Mouse (Mus musculus) gastrocnemius, adult 2 months (tissue): ENCODE results near the gene Trpm4. TPM values are rescaled to one million over a fixed set of nuclear protein-coding genes. Genes with fewer than 3 reads are reported as not detected.

Source experiments
- DNase-seq: peaks from one replicate; pipeline ENCODE4 v3.0.0; 2022
- H3K27ac ChIP-seq: fragments of 200-600 bp; 2 replicates; pipeline ENCODE4 v1.8.1; 2022; ENCODE audit warnings: mild to moderate bottlenecking
- H3K4me3 ChIP-seq: fragments of 200-600 bp; 2 replicates; pipeline ENCODE4 v1.8.1; 2022; ENCODE audit warnings: mild to moderate bottlenecking, moderate library complexity
- CTCF ChIP-seq: fragments of 200-600 bp; IDR thresholded peaks from 2 replicates; pipeline ENCODE4 v1.8.1; 2022; ENCODE audit warnings: antibody characterized with exemption, mild to moderate bottlenecking, moderate library complexity
- intact Hi-C: fragments of 180-260 bp; cut with DNase I; formaldehyde crosslinking; loops from one replicate; pipeline ENCODE4 v1.15.1; 2025
- total RNA-seq, 2 experiments: library from RNA; stranded (reverse); gene quantifications; 2 replicates each; pipeline ENCODE4 v1.2.3; 2021

Trpm4 gene
- total RNA-seq, 2 experiments from 2014 or later, result 33.9 to 34.7 TPM

- DNase-seq, result no peak
- Histone ChIP-seq H3K27ac (no peak overlapping the region), H3K4me3 (no peak overlapping the region)
- peak; percentile 36 for TF ChIP-seq CTCF
- intact Hi-C loops, result no loop called here
These were observed 7.8 kb downstream of the Trpm4 start for GRCm38 (mm10) chr7:45325800-45326199.

GRCm38 (mm10) chr7:45323069-45323468 is 10.5 kb downstream of the Trpm4 start:
- DNase-seq, result no peak
- H3K27ac ChIP-seq, result no peak overlapping the region
- H3K4me3 ChIP-seq, result no peak overlapping the region
- no peak for TF ChIP-seq CTCF
- intact Hi-C loops, result no loop called here

- DNase-seq, result no peak
- Histone ChIP-seq H3K4me3 (no peak overlapping the region), H3K27ac (no peak overlapping the region)
- no peak for TF ChIP-seq CTCF
- intact Hi-C loops, result no loop called here
These were observed 11.3 kb downstream of the Trpm4 start for GRCm38 (mm10) chr7:45322245-45322644.

- no peak for TF ChIP-seq CTCF
- intact Hi-C loops, result no loop called here
These were observed 17.0 kb downstream of the Trpm4 start for GRCm38 (mm10) chr7:45316536-45316935.

GRCm38 (mm10) chr7:45315182-45315701 is 18.3 kb downstream of the Trpm4 start:
- intact Hi-C loops, result no loop called here

More at GRCm38 (mm10) chr7:45316536-45316935, 17.0 kb downstream of the Trpm4 start:
- no peak overlapping the region for H3K4me3 ChIP-seq
- no peak overlapping the region for H3K27ac ChIP-seq
- DNase-seq, result no peak

GRCm38 (mm10) chr7:45313495-45313894 is 20.1 kb downstream of the Trpm4 start:
- intact Hi-C loops, result no loop called here
- TF ChIP-seq CTCF, result no peak
- H3K4me3 ChIP-seq, result peak overlapping the region; percentile 24
- H3K27ac ChIP-seq, result peak overlapping the region; percentile 58
- DNase-seq, result no peak

More at GRCm38 (mm10) chr7:45315182-45315701, 18.3 kb downstream of the Trpm4 start:
- H3K27ac ChIP-seq, result no peak overlapping the region
- TF ChIP-seq CTCF, result no peak
- no peak for DNase-seq
- H3K4me3 ChIP-seq, result no peak overlapping the region

GRCm38 (mm10) chr7:45312686-45313453 is 20.7 kb downstream of the Trpm4 start:
- intact Hi-C loops, result no loop called here
- peak overlapping the region; percentile 24 for H3K4me3 ChIP-seq

GRCm38 (mm10) chr7:45312023-45312422 is 21.6 kb downstream of the Trpm4 start:
- TF ChIP-seq CTCF, result no peak
- Histone ChIP-seq H3K27ac (peak overlapping the region; percentile 16; the same call in 1 of the 2 replicates), H3K4me3 (no peak overlapping the region)
- no peak for DNase-seq
- intact Hi-C loops, result no loop called here

More at GRCm38 (mm10) chr7:45312686-45313453, 20.7 kb downstream of the Trpm4 start:
- TF ChIP-seq CTCF, result no peak
- no peak for DNase-seq
- peak overlapping the region; percentile 58 for H3K27ac ChIP-seq

- intact Hi-C loops, result loop anchor here (2.0 to 5.0 kb wide), 2 partner anchors 31 to 83 kb away; no protein-coding TSS in a partner anchor
- peak; percentile 78 for TF ChIP-seq CTCF
- DNase-seq, result peak; percentile 75
- H3K4me3 ChIP-seq, result no peak overlapping the region
- no peak overlapping the region for H3K27ac ChIP-seq
These were observed 24.1 kb downstream of the Trpm4 start for GRCm38 (mm10) chr7:45309455-45309854.

- TF ChIP-seq CTCF, result no peak
- no peak overlapping the region for H3K27ac ChIP-seq
- DNase-seq, result no peak
- H3K4me3 ChIP-seq, result peak overlapping the region; percentile 30; the same call in 1 of the 2 replicates
- intact Hi-C loops, result loop anchor here (2.0 to 5.0 kb wide), 2 partner anchors 32 to 84 kb away; no protein-coding TSS in a partner anchor
These were observed 24.9 kb downstream of the Trpm4 start for GRCm38 (mm10) chr7:45308551-45309240.

GRCm38 (mm10) chr7:45305275-45305674 is 28.3 kb downstream of the Trpm4 start:
- DNase-seq, result peak; percentile 82
- peak; percentile 84 for TF ChIP-seq CTCF
- H3K4me3 ChIP-seq, result no peak overlapping the region
- no peak overlapping the region for H3K27ac ChIP-seq
- intact Hi-C loops, result loop anchor here (5.0 kb wide), 1 partner anchor 87 kb away; no protein-coding TSS in a partner anchor

- TF ChIP-seq CTCF, result no peak
- no peak overlapping the region for H3K27ac ChIP-seq
- no peak overlapping the region for H3K4me3 ChIP-seq
- intact Hi-C loops, result loop anchor here (5.0 kb wide), 1 partner anchor 87 kb away; no protein-coding TSS in a partner anchor
- no peak for DNase-seq
These were observed 28.7 kb downstream of the Trpm4 start for GRCm38 (mm10) chr7:45304869-45305268.

- intact Hi-C loops, result no loop called here
- TF ChIP-seq CTCF, result no peak
- H3K4me3 ChIP-seq, result no peak overlapping the region
- no peak overlapping the region for H3K27ac ChIP-seq
- no peak for DNase-seq
These were observed 31.0 kb downstream of the Trpm4 start for GRCm38 (mm10) chr7:45302626-45303025.
